15 mouse cellular contexts compared by ENCODE assay signal in genomic region chr8:91563326-91563725, GRCm38 (mm10).
DNase-seq lines count a peak whose midpoint lies in the region; ATAC-seq lines count a peak whose summit lies in the region.
"Had no signal": no experiment of that assay in that cellular context is flagged by ENCODE, and none has a peak within 500 bp of the region (broad histone marks: within the 10 kb centered on the region; RNA-seq: fewer than 3 reads in every experiment).

No protein-coding gene starts in this region.

- peaks cover 16% of the 10 kb centered on the region for H3K4me1 ChIP-seq in forebrain, embryonic 14.5 days (ENCODE audit: control insufficient read depth, insufficient read depth, low read length)
- peaks cover 27% of the 10 kb centered on the region for H3K4me1 ChIP-seq in forebrain, embryonic 12.5 days
- H3K4me1 ChIP-seq in megakaryocyte, embryonic 14.5 days, result peaks cover 62% of the 10 kb centered on the region
- peaks cover 16% of the 10 kb centered on the region; the same call in 1 of the 2 replicates for H3K4me1 ChIP-seq in midbrain, embryonic 16.5 days (ENCODE audit: control insufficient read depth, insufficient read depth, low read length)

- H3K4me2 ChIP-seq in forebrain, embryonic 14.5 days (ENCODE audit: low read length), result no peak overlapping the region
- H3K4me2 ChIP-seq in forebrain, embryonic 12.5 days, result no peak overlapping the region
- no peak overlapping the region for H3K4me2 ChIP-seq in midbrain, embryonic 16.5 days (ENCODE audit: low read length)
- H3K4me2 ChIP-seq: embryonic facial prominence, embryonic 15.5 days; hindbrain, embryonic 12.5 days; intestine, embryonic 15.5 days; midbrain, embryonic 13.5 days had no signal

- WGBS in forebrain, embryonic 14.5 days, result 68% methylated on average over 3 of the region's 3 CpGs
- 84% methylated on average over 3 of the region's 3 CpGs for WGBS in forebrain, embryonic 12.5 days
- WGBS in midbrain, embryonic 16.5 days, result 86% methylated on average over 3 of the region's 3 CpGs

- no peaks in the 10 kb centered on the region for H3K27me3 ChIP-seq in forebrain, embryonic 14.5 days (replicated peaks; ENCODE audit: control insufficient read depth, insufficient read depth, low read length)
- H3K27me3 ChIP-seq in forebrain, embryonic 12.5 days, result peaks cover 7% of the 10 kb centered on the region; the same call in 1 of the 2 replicates
- H3K27me3 ChIP-seq in megakaryocyte, embryonic 14.5 days (replicated peaks), result no peaks in the 10 kb centered on the region
- no peaks in the 10 kb centered on the region for H3K27me3 ChIP-seq in midbrain, embryonic 16.5 days (ENCODE audit: control insufficient read depth, insufficient read depth, low read depth, low read length)
- H3K27me3 ChIP-seq: hindbrain, embryonic 12.5 days; intestine, embryonic 15.5 days; midbrain, embryonic 13.5 days had no signal

- H3K4me3 ChIP-seq in forebrain, embryonic 14.5 days (ENCODE audit: low read depth, low read length), result no peak overlapping the region
- H3K4me3 ChIP-seq in forebrain, embryonic 12.5 days (replicated peaks), result no peak overlapping the region
- peak overlapping the region; percentile 72 for H3K4me3 ChIP-seq in megakaryocyte, embryonic 14.5 days (replicated peaks)
- no peak overlapping the region for H3K4me3 ChIP-seq in midbrain, embryonic 16.5 days (ENCODE audit: low read depth, low read length)
- H3K4me3 ChIP-seq: embryonic facial prominence, embryonic 15.5 days; heart, adult 2 months; hindbrain, embryonic 12.5 days; intestine, embryonic 15.5 days; midbrain, embryonic 13.5 days had no signal

- peak; percentile 78 for DNase-seq in forebrain, embryonic 14.5 days (ENCODE audit: low spot score)
- peak; percentile 33 to 36 for DNase-seq in cerebellum, postnatal 36 days
- DNase-seq in right cerebral cortex, postnatal 36 days (ENCODE audit: low spot score in 2 of 2), result peak; percentile 49 to 54
- no peak for DNase-seq in gastrocnemius, adult 8-10 months (ENCODE audit: low spot score in 2 of 2)
- DNase-seq: adrenal gland, adult 2 months; heart, adult 2 months; lung, postnatal 10 days had no signal

- H3K9ac ChIP-seq in forebrain, embryonic 14.5 days (ENCODE audit: low read length), result no peak overlapping the region
- H3K9ac ChIP-seq in forebrain, embryonic 12.5 days, result no peak overlapping the region
- H3K9ac ChIP-seq in midbrain, embryonic 16.5 days (ENCODE audit: low read depth, low read length), result no peak overlapping the region
- H3K9ac ChIP-seq: embryonic facial prominence, embryonic 15.5 days; hindbrain, embryonic 12.5 days; intestine, embryonic 15.5 days; midbrain, embryonic 13.5 days had no signal

- H3K27ac ChIP-seq in forebrain, embryonic 14.5 days (ENCODE audit: low read depth, low read length), result no peak overlapping the region
- no peak overlapping the region for H3K27ac ChIP-seq in forebrain, embryonic 12.5 days
- no peak overlapping the region for H3K27ac ChIP-seq in midbrain, embryonic 16.5 days (ENCODE audit: low read length)
- H3K27ac ChIP-seq: embryonic facial prominence, embryonic 15.5 days; hindbrain, embryonic 12.5 days; intestine, embryonic 15.5 days; midbrain, embryonic 13.5 days had no signal

- ATAC-seq in forebrain, embryonic 14.5 days, result peak; percentile 63; the same call in 1 of the 2 replicates
- ATAC-seq in forebrain, embryonic 12.5 days (ENCODE audit: low FRiP score), result no peak
- no peak for ATAC-seq in megakaryocyte, adult 5-6 weeks (ENCODE audit: poor library complexity, severe bottlenecking)
- ATAC-seq in midbrain, embryonic 16.5 days, result no peak
- ATAC-seq: intestine, embryonic 15.5 days; midbrain, embryonic 13.5 days had no signal

- H3K36me3 ChIP-seq in forebrain, embryonic 14.5 days (ENCODE audit: control insufficient read depth, insufficient read depth, low read length), result no peaks in the 10 kb centered on the region
- H3K36me3 ChIP-seq in forebrain, embryonic 12.5 days (replicated peaks), result no peaks in the 10 kb centered on the region
- H3K36me3 ChIP-seq in megakaryocyte, embryonic 14.5 days (replicated peaks; ENCODE audit: low read length), result peaks cover 29% of the 10 kb centered on the region
- no peaks in the 10 kb centered on the region for H3K36me3 ChIP-seq in midbrain, embryonic 16.5 days (ENCODE audit: control insufficient read depth, insufficient read depth, low read length)
- H3K36me3 ChIP-seq: embryonic facial prominence, embryonic 15.5 days; hindbrain, embryonic 12.5 days; intestine, embryonic 15.5 days; midbrain, embryonic 13.5 days had no signal

- no peaks in the 10 kb centered on the region for H3K9me3 ChIP-seq in forebrain, embryonic 14.5 days (replicated peaks; ENCODE audit: control insufficient read depth, low read length)
- H3K9me3 ChIP-seq in forebrain, embryonic 12.5 days, result no peaks in the 10 kb centered on the region
- peaks cover 3% of the 10 kb centered on the region; the same call in 1 of the 2 replicates for H3K9me3 ChIP-seq in megakaryocyte, embryonic 14.5 days
- no peaks in the 10 kb centered on the region for H3K9me3 ChIP-seq in midbrain, embryonic 16.5 days (replicated peaks; ENCODE audit: control insufficient read depth, low read length, poor library complexity, severe bottlenecking)
- H3K9me3 ChIP-seq: embryonic facial prominence, embryonic 15.5 days; hindbrain, embryonic 12.5 days; intestine, embryonic 15.5 days; midbrain, embryonic 13.5 days had no signal

Comparison
In these comparisons a context has a peak if more than half of its experiments do, and no peak if none do; other contexts are left out.
1. DNase-seq: peak in forebrain, embryonic 14.5 days (single experiment), cerebellum, postnatal 36 days (2 of 2) and right cerebral cortex, postnatal 36 days (2 of 2); none in gastrocnemius, adult 8-10 months (0 of 2).